Mouse (Mus musculus) embryo, embryonic 10.5 days (tissue): ENCODE results near the gene Tmem206.

Source experiments
- DNase-seq: peaks from one replicate; pipeline ENCODE4 v3.0.0-alpha.2; 2015; ENCODE audit warnings: low spot score

The Tmem206 gene

GRCm38 (mm10) chr1:191307766-191308455, 17.8 kb upstream of the Tmem206 start:
- no peak for DNase-seq

- no peak for DNase-seq
Observed at GRCm38 (mm10) chr1:191311296-191311898, 14.3 kb upstream of the Tmem206 start.

- peak; percentile 95 for DNase-seq
Observed at GRCm38 (mm10) chr1:191312513-191312941, 13.2 kb upstream of the Tmem206 start.

- no peak for DNase-seq
Observed at GRCm38 (mm10) chr1:191313158-191313557, 12.6 kb upstream of the Tmem206 start.

GRCm38 (mm10) chr1:191313926-191314325, 11.8 kb upstream of the Tmem206 start:
- no peak for DNase-seq

GRCm38 (mm10) chr1:191316818-191317217, 8.9 kb upstream of the Tmem206 start:
- no peak for DNase-seq

GRCm38 (mm10) chr1:191317591-191318196, 8.0 kb upstream of the Tmem206 start, which contains the start of gene Nenf:
Nenf (minus strand) TSS chr1:191318194.
- peak; percentile 71 for DNase-seq

- no peak for DNase-seq
Observed at GRCm38 (mm10) chr1:191318686-191319085, 7.0 kb upstream of the Tmem206 start.

GRCm38 (mm10) chr1:191323381-191323780, 2.3 kb upstream of the Tmem206 start:
- DNase-seq = no peak

- no peak for DNase-seq
Observed at GRCm38 (mm10) chr1:191324733-191325590, 750 bp upstream of the Tmem206 start.

GRCm38 (mm10) chr1:191326233-191326882, 646 bp downstream of the Tmem206 start:
- DNase-seq = peak; percentile 69

GRCm38 (mm10) chr1:191327258-191327657, 1.5 kb downstream of the Tmem206 start:
- no peak for DNase-seq

- DNase-seq = no peak
Observed at GRCm38 (mm10) chr1:191328019-191328441, 2.3 kb downstream of the Tmem206 start.

GRCm38 (mm10) chr1:191330356-191330755, 4.6 kb downstream of the Tmem206 start:
- DNase-seq = no peak

GRCm38 (mm10) chr1:191334500-191334899, 8.8 kb downstream of the Tmem206 start:
- no peak for DNase-seq

- no peak for DNase-seq
Observed at GRCm38 (mm10) chr1:191339876-191340275, 14.2 kb downstream of the Tmem206 start.

- DNase-seq = no peak
Observed at GRCm38 (mm10) chr1:191340530-191340929, 14.8 kb downstream of the Tmem206 start.

- no peak for DNase-seq
Observed at GRCm38 (mm10) chr1:191347602-191348001, 21.9 kb downstream of the Tmem206 start.

- DNase-seq = no peak
Observed at GRCm38 (mm10) chr1:191348592-191348991, 22.9 kb downstream of the Tmem206 start.

- DNase-seq = no peak
Observed at GRCm38 (mm10) chr1:191348996-191349395, 23.3 kb downstream of the Tmem206 start.

- no peak for DNase-seq
Observed at GRCm38 (mm10) chr1:191349486-191350037, 23.9 kb downstream of the Tmem206 start.
